ENCODE assay signal across 13 mouse cellular contexts in the genomic region with DNA sequence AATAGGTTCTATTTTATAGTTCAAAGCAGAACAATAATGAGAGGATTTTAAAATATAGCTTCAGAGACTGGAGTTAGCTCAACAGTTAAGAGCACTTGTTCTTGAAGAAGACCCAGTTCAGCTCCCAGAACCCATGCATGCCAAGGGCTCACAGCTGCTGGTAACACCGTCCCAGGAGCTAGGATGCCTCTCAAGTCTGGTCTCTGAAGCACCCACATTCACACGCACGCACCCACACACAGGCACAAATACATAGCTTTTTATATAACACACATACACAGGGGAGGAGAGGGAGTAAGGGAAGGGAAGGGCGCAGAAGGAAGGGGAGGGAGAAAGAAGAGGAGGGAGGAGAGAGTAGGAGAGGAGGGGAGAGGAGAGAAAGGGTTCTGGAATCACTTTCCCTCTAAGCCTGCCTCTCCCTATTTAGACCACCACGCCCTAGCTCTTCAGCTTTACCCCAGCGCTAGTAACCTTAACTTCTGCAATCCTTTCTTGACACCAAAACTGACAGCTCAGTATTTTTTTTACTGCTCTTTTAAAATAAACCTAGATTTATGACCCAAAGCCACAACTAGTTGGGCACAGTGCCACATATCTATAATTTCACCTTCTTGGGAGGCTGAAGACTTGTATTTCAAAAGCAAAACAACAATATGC. TPM values are rescaled to one million over a fixed set of nuclear protein-coding genes. Genes with fewer than 3 reads are reported as not detected.
A peak's percentile ranks its signal among the peaks of the same experiment; 100 is the strongest.
DNase-seq lines count a peak whose midpoint lies in the region; ATAC-seq lines count a peak whose summit lies in the region.
"Had no signal": no experiment of that assay in that cellular context is flagged by ENCODE, and none has a peak within 500 bp of the region (broad histone marks: within the 10 kb centered on the region; RNA-seq: fewer than 3 reads in every experiment).

No protein-coding gene starts in this region.

- DNase-seq in neural tube, embryonic 10.5 days (ENCODE audit: extremely low spot score, low spot score) = peak; percentile 4
- DNase-seq in frontal cortex, postnatal 10 days (ENCODE audit: low spot score in 2 of 2) = peak; percentile 37 to 72
- DNase-seq in left cerebral cortex, postnatal 25 days (ENCODE audit: low spot score in 2 of 2) = peak; percentile 74 to 96
- DNase-seq in thymus, postnatal 25 days = peak; percentile 27
- DNase-seq in spleen, postnatal 36 days (ENCODE audit: low spot score in 2 of 2) = no peak
- no peak for DNase-seq in ovary, postnatal 10 days (ENCODE audit: low spot score)
- DNase-seq: cerebellum, adult 11-12 months; lung, adult 2 months had no signal

- no peak overlapping the region for H3K4me2 ChIP-seq in neural tube, embryonic 15.5 days
- H3K4me2 ChIP-seq: embryonic facial prominence, embryonic 13.5 days; heart, embryonic 12.5 days had no signal

- no peak overlapping the region for H3K27ac ChIP-seq in neural tube, embryonic 15.5 days (replicated peaks)
- H3K27ac ChIP-seq: embryonic facial prominence, embryonic 13.5 days; midbrain, embryonic 10.5 days had no signal

- H3K36me3 ChIP-seq in neural tube, embryonic 15.5 days = 0 out of 2 replicates have a peak, but pooled peaks cover 2% of the 10 kb centered on the region

- H3K27me3 ChIP-seq in neural tube, embryonic 15.5 days (replicated peaks) = no peaks in the 10 kb centered on the region
- H3K27me3 ChIP-seq: embryonic facial prominence, embryonic 13.5 days; heart, embryonic 12.5 days had no signal

- H3K9ac ChIP-seq in neural tube, embryonic 15.5 days (replicated peaks) = no peak overlapping the region
- H3K9ac ChIP-seq: embryonic facial prominence, embryonic 13.5 days; heart, embryonic 12.5 days had no signal

- H3K4me3 ChIP-seq in neural tube, embryonic 15.5 days (replicated peaks) = no peak overlapping the region
- H3K4me3 ChIP-seq: embryonic facial prominence, embryonic 13.5 days; heart, embryonic 12.5 days; midbrain, embryonic 10.5 days had no signal

- H3K9me3 ChIP-seq in neural tube, embryonic 15.5 days (replicated peaks) = no peaks in the 10 kb centered on the region
- H3K9me3 ChIP-seq: embryonic facial prominence, embryonic 13.5 days; heart, embryonic 12.5 days; midbrain, embryonic 10.5 days had no signal

- peaks cover 10% of the 10 kb centered on the region for H3K4me1 ChIP-seq in neural tube, embryonic 15.5 days
- H3K4me1 ChIP-seq: embryonic facial prominence, embryonic 13.5 days; midbrain, embryonic 10.5 days had no signal

- no peak for ATAC-seq in neural tube, embryonic 15.5 days (ENCODE audit: low FRiP score)
- ATAC-seq: hindbrain, embryonic 16.5 days had no signal

- 89% methylated on average over 6 of the region's 6 CpGs for WGBS in neural tube, embryonic 15.5 days

- intact Hi-C loops in left cerebral cortex, postnatal 25 days (cut with DNase I) = loop anchor here (1.0 kb wide), 1 partner anchor 12 kb away; no protein-coding TSS in a partner anchor

RNA-seq across cellular contexts. Expression of a gene that starts 26.7 kb away (rescaled TPM):
- polyA plus RNA-seq in neural tube, embryonic 15.5 days (2015; fragmentation: Nextera tagmentation; extraction: Ambion mirVana) = 4.2 and 4.6 TPM in 2 replicates
- total RNA-seq in left cerebral cortex, postnatal 25 days (2021) = 10 to 100 TPM; 45.6 to 50.8 TPM

RNA-seq across cellular contexts. Expression of a gene that starts 52.4 kb away (rescaled TPM):
- 0.28 and 0.37 TPM in 2 replicates for polyA plus RNA-seq in neural tube, embryonic 15.5 days (2015; fragmentation: Nextera tagmentation; extraction: Ambion mirVana)
- total RNA-seq in left cerebral cortex, postnatal 25 days (2021) = under 1 TPM in 1 of 2 experiments, not detected in 1; 0.41 TPM

Comparison
In these comparisons a context has a peak if more than half of its experiments do, and no peak if none do; other contexts are left out.
1. DNase-seq: peak in neural tube, embryonic 10.5 days (single experiment), frontal cortex, postnatal 10 days (2 of 2), left cerebral cortex, postnatal 25 days (2 of 2) and thymus, postnatal 25 days (single experiment); none in spleen, postnatal 36 days (0 of 2) and ovary, postnatal 10 days (single experiment).